Mouse (Mus musculus) adrenal gland, postnatal 10 days (tissue): Measurements from ENCODE around the gene Lrrc10. TPM values are rescaled to one million over a fixed set of nuclear protein-coding genes. Genes with fewer than 3 reads are reported as not detected.
"Not testable (repeated sequence)": the region's sequence is repeated elsewhere in the genome, so short reads cannot be mapped to it uniquely, and the experiment has no call there.

Source experiments
- DNase-seq: peaks from one replicate; pipeline ENCODE4 v3.0.0; 2021; ENCODE audit warnings: mixed read lengths
- total RNA-seq, 2 experiments: library from RNA; stranded (reverse); gene quantifications; 2 replicates each; pipeline ENCODE4 v1.2.3; 2021

The Lrrc10 gene
- total RNA-seq, 2 experiments from 2014 or later = not detected

DNA sequence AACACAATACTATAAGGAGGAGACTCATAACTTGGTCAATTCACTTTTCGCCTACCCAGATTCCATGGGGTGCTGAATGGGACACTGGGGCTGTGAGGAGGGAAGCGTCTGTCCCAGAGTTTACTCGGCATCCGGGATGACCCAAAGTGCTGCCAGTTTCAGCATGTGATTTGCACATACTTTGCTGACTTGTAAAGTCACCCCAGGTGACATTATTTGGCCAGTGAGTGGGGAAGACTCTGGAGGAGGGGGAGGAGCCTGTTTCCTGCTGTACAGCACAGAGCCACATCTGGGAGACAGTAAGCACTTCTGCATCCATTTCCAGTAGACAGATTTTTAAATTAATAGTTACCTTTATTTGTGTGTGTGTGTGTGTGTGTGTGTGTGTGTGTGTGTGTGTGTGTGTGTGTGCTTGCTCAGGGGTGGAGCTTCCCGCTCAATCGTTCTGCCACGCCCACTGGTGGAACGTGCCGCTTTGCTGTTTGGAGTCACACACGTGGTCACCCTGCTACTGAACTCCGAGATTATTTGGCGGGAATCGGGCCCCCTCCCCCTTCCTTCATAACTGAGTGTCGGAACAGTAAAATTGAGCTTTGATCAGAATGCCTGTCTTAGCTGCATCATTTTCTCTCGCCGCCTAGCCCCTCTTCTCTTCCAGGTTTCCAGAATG lies 1.5 kb upstream of the Lrrc10 start:
- DNase-seq = not testable (repeated sequence)

GRCm38 (mm10) chr10:117049253-117049652 lies 4.1 kb downstream of the Lrrc10 start:
- no peak for DNase-seq

DNA sequence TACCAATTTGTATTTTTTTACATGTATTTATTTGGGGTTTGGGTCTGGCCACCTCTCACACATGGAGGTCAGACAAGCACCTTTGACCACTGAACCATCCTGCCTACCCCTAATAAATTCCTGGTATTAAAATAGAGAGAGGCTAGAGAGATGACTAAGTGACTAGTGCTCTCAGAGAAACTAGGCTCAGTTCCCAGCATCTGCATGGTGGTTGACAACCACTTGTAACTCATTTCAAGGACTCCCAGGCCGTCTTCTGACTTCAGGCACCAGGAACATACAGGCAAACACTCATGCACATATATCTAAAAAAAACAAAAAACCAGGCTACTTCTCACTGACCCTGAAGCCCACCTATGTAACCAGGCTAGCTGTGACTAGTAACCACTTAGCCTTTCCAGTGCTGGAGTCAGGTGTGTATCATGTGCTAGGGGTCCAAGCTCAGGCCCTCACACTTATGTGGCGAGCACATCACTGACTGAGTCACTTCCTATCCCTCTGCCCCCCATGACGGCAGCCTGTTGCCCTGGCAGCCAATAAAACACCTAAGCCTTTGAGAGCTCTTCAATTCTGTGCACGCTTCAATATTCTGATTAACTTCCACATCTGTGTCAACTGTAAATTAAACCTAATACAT lies 4.9 kb downstream of the Lrrc10 start:
- peak; percentile 47 for DNase-seq

- no peak for DNase-seq
These were observed 10.5 kb downstream of the Lrrc10 start for GRCm38 (mm10) chr10:117055668-117056067.

DNA sequence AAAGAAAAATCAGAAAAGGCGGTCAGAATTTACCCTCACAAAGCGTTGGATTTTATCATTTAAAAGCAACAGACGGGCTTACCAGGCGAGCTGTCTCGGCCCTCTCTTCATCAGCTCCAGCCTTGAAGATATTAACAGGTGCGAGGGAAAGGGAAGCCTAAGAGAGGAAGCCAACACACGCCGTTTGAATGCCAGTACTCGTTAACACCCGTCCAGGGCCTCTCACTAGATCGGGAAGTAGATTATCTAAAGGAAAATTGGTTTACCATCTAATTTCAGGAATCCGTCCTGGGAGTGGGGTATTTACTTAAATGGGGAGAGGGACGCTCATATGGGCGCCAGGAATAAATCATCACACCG lies 17.7 kb downstream of the Lrrc10 start:
- no peak for DNase-seq

- DNase-seq = peak; percentile 95
These were observed 18.3 kb downstream of the Lrrc10 start, which contains the start of gene Cct2 for GRCm38 (mm10) chr10:117063254-117064021. TSS of gene Cct2 (minus strand) at chr10:117063814.

GRCm38 (mm10) chr10:117064076-117064475 lies 18.9 kb downstream of the Lrrc10 start:
- no peak for DNase-seq

- DNase-seq = no peak
These were observed 24.0 kb downstream of the Lrrc10 start for GRCm38 (mm10) chr10:117069109-117069508.

DNA sequence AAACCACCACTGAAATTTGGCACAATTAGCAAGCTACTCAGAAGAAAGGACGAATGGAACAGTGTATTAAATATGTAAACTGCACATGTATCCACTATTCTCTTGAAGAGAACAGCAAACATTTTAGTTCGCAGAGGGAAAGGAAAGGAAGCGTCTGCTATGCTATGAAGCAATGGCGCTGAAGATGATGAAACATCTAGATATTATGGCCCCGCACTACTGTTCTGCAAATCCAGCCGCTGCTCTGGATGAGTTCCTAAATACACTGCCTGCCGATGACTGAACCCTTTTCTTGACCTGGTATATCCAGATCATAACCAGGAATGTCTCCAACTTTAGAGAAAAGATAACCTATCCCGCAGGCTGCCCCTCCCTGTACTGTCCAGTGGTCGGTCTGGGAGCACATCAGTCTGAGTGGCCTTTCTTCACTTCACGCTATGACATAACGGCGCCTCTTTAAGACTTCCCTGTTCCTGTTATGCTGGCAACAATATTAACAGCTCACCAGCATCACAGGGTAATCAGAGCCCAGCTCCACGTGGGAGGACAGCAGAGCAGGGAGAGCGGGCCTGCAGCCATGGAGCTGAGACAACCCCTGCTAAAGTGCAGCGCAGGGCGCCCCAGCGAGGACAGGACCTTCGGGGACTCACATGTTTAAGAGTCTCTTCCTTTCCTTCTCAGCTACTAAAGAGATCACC lies 27.2 kb downstream of the Lrrc10 start:
- no peak for DNase-seq

- no peak for DNase-seq
These were observed 28.0 kb downstream of the Lrrc10 start for GRCm38 (mm10) chr10:117073176-117073575.

DNA sequence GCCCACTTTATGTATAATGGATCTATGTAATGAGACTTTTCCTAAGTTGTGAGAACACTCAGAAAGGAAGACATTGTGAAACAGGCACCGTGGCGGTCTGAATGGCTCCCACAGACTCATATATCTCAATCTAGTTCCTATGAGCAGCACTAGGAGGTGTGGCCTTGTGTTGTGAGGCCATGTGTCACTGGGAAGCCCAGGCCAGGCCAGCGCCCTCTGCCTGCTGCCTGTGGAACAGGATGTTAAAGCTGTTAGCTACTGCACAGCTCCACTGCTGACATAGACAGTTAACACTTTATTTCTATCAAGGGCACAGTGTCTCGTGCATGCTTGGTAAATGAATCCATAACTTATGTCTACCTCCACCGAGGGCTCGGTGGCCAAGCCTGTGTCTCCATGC lies 33.1 kb downstream of the Lrrc10 start:
- DNase-seq = peak; percentile 74

- no peak for DNase-seq
These were observed 36.2 kb downstream of the Lrrc10 start for GRCm38 (mm10) chr10:117081326-117081725.

- DNase-seq = no peak
These were observed 36.8 kb downstream of the Lrrc10 start for GRCm38 (mm10) chr10:117081914-117082359.

DNA sequence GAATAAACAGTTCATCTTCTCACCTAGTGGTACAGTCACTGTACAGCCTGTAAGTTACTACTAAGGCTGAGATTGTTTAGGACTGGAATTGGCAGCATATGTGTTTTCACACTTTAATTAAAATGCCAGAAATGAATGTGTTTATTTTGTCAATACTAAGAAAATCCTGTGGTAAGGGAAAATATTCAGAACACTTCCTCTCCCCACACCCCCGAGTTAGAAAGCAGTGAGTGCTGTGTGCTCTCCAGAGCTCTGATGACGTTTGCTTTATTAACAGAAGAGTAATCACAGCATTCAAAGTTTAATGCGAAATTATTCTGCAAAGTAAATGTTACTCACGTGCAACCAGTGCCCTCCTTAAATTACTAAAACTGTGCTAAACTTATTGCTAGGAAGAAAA lies 44.5 kb downstream of the Lrrc10 start:
- no peak for DNase-seq

GRCm38 (mm10) chr10:117094504-117095329 lies 49.6 kb downstream of the Lrrc10 start:
- DNase-seq = no peak

DNA sequence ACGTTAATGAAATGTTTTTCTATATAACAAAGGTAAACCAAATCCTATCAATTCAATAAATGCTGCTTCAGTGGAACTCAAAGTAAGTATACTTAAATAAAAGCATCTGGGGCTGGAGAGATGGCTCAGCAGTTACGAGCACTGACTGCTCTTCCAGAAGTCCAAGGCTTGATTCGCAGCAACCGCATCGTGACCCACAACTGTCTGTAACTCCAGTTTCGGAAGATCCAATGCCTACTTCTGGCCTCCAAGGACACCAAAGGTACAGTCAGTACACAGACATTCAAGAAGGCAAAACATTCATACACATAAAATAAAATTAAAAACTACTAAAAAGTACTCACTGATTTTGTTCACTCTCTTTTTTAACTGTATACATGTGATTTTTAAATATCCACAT lies 51.0 kb downstream of the Lrrc10 start:
- no peak for DNase-seq

Other genes starting within 250 kb of the Lrrc10 start
- under 1 TPM; 0.12 to 0.39 TPM for gene Myrfl, start 148.4 kb upstream of the Lrrc10 start, total RNA-seq
- gene Rab3ip, start 94.6 kb upstream of the Lrrc10 start, total RNA-seq = 10 to 100 TPM; 41.3 to 49.3 TPM
- not detected for gene Gm10271, start 72.7 kb upstream of the Lrrc10 start, total RNA-seq
- under 1 TPM; 0.48 to 0.70 TPM for gene Best3, start 59.0 kb upstream of the Lrrc10 start, total RNA-seq
- 100 to 1,000 TPM; 211 to 224 TPM for gene Cct2, start 18.5 kb downstream of the Lrrc10 start, total RNA-seq
- gene Frs2, start 103.2 kb downstream of the Lrrc10 start, total RNA-seq = 10 to 100 TPM; 24.0 to 26.4 TPM
- gene Yeats4, start 179.2 kb downstream of the Lrrc10 start, total RNA-seq = 10 to 100 TPM; 42.5 to 47.6 TPM
- not detected for gene 9530003J23Rik, start 193.4 kb downstream of the Lrrc10 start, total RNA-seq
- 100 to 1,000 TPM; 106 to 122 TPM for gene Lyz2, start 237.0 kb downstream of the Lrrc10 start, total RNA-seq
- 10 to 100 TPM; 12.3 to 13.9 TPM for gene Lyz1, start 247.5 kb downstream of the Lrrc10 start, total RNA-seq